Mouse (Mus musculus): Measurements from ENCODE around the gene Chchd6. TPM values are rescaled to one million over a fixed set of nuclear protein-coding genes. Genes with fewer than 3 reads are reported as not detected.

The Chchd6 gene
- total RNA-seq, 2 experiments from 2014 or later: 29.2 to 34.1 TPM

DNA sequence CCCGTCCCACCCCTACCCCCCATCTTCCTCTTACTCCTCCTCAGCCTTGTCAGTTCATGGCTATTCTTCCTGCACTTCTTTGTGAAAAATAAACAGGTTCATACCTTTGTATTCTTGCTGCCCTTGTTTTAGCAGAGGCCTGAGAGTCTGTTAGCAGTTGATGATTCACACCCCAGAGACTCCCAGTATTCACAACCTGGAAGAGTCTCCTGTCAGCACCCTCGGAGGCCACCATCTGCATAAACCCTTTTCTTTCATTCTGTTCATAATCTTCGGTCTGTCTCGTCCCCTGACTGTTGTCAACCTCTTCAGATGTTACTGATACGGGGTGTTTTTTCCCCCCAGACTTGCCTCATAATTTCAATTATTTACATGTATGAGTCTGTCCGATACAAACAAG is 143.1 kb downstream of the Chchd6 start:
- no peak for DNase-seq

GRCm38 (mm10) chr6:89448736-89449135 is 146.7 kb downstream of the Chchd6 start:
- no peak for DNase-seq

- DNase-seq: no peak
These were observed 154.8 kb downstream of the Chchd6 start for GRCm38 (mm10) chr6:89440671-89441070.

- no peak for DNase-seq
These were observed 163.5 kb downstream of the Chchd6 start for GRCm38 (mm10) chr6:89431920-89432482.

DNA sequence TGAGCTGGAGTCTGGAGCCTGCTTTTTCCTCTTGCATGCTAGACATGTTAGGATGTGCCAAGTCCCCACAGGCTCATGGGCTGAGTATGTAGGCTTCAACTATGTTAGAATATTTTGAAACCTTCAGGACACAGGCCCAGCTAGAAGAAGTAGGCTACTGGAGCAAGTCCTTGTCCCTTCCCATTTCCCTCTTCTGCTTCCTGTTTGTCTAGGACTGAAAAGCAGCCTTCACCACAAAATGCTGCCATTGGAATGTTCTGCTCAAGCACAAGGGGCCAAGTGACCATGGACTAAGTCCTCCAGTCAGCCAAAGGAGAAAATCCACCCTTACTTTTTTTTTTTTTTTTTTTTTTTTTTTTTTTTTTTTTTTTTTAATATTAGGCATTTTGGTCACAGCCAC is 164.7 kb downstream of the Chchd6 start:
- no peak for DNase-seq

GRCm38 (mm10) chr6:89428661-89429375 is 166.6 kb downstream of the Chchd6 start:
- no peak for DNase-seq

DNA sequence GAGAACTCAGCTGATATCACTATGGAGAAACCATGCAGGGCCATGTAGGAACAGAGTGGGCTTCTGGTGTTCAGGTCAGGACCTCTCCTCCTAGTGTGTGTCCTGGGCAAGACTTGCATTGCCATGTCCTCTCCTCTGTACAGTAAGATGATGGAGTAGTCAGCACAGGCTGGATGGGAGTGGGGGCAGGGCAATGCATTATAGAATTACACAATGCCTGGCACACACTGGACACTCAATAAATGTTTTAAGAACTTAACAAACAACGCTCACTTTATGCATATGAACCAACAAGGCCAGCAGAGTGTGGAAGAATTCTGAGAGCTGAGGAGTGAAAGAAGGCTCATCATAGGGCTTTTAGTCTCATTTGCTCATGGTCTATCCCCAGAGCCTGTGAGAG is 171.0 kb downstream of the Chchd6 start:
- no peak for DNase-seq

GRCm38 (mm10) chr6:89422621-89423020 is 172.8 kb downstream of the Chchd6 start:
- DNase-seq: no peak

- DNase-seq: no peak
These were observed 173.5 kb downstream of the Chchd6 start for GRCm38 (mm10) chr6:89421922-89422321.

DNA sequence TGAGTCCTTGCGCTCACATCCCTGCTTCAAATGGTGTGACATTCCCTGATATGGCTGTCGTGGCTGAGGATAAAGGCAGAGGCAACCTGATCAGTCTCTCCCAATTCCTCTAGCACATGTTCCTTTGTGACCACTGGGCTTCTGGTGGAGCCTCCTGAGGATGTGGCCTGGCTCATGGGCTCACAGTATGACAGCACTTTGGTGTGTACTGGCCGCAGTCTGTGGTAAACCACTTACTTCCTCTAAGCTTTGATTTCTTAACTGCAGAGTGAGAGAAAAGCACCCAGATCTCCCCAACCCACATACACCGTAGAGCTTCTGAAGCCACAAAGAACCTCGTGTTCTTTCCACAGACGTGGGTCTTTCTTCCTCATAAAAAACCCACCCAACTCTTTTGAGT is 173.9 kb downstream of the Chchd6 start:
- no peak for DNase-seq

DNA sequence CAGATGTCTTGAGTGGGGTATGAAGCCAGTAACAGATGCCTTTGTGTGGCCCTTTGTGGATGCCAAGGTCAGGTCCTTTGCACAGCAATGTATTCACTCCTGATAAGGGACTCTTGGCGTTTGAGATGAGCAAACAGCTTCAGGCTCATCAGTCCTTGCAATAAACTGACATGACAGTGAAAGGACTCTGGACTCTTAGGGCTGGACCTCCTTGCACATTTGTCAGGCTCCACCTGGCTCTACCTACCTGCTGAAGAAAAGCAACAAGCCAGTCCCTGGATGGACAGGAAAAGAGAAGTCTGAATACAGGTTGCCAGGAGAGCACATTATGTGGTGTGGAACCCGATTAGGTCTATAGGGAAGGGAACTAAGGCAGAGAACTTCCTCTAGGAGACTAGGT is 174.7 kb downstream of the Chchd6 start:
- no peak for DNase-seq

DNA sequence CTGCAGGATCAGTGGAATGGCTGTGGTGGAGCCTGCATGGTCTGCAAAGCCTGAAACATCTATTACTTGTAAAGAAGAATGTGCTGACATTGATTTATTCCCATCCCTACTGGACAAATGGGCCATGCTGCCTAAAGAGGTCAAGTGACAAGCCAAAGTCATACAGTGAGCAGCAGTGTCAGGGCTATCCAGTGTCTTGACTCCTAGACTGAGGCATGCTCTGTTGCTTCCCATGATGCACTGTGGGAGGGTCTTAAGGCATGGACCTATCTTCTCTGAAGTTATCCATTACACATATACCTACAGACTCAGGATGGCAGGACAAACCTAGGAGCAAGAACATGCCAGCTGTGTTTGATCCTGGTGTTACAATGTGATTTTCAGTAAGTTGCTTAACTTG is 175.3 kb downstream of the Chchd6 start:
- DNase-seq: no peak

GRCm38 (mm10) chr6:89419066-89419815 is 176.2 kb downstream of the Chchd6 start:
- no peak for DNase-seq

DNA sequence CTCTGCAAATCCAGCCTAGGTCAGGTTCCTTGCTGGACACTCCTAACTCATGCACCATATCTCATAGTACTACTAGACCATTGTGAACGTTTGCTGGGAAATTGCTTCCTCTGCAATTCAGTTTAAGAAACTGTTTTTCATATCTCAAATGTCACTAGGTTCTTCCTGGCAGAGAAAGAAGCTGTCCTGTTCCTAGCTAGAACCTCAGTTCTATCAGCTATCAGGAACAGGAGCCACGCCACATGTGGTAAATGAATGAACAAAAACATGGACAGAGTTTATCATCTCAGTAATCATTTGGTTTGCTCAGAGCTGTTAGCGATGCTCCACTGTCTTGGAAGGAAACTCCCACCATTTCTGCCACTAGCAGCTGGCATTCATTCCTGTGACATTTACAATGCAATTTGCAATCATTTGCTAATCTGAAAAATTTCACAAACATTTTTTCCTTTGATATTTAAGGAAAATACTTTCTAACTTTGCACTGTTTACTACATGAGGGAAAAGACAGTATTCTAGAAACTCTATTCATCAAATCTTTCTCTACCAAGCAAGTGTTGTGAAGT is 179.3 kb downstream of the Chchd6 start:
- DNase-seq: no peak

- DNase-seq: no peak
These were observed 180.4 kb downstream of the Chchd6 start for GRCm38 (mm10) chr6:89415091-89415490.

DNA sequence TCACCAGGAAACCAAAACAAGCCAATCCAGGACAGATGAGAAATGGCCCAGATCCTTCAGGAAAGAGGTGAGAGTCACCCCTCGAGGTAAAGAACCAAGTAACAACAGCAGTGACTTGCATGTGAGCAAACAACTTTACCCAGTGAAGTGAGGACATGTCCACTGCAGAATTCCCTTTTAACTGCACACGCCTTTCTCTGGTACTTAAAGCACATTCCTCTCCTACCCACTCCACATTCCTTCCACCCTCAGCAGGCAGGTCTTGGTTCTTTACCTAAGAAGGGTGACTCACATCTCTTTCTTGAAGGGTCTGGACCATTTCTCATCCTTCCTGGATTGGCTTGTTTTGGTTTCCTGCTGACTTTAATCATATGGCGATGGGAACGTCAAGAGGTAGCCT is 181.3 kb downstream of the Chchd6 start:
- no peak for DNase-seq

DNA sequence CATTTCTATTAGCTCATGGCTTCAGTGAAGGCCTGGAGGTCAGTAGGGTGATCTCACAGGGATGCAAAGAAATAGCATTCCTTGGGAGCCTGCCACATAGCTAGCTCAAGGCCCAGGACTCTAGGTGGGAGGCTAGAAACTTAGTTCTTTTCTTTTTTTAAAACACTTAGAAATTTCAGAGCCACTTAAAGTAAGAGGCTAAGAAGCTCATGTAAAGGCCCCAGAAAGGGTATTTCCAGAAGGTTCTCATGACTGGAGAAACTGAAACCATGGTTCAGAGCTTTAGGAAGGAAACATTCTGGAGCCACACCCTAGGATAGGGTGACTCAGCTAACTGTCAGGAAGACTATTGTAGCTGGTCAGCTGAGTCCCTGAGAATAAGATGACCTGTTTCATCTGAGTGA is 182.0 kb downstream of the Chchd6 start:
- DNase-seq: no peak

DNA sequence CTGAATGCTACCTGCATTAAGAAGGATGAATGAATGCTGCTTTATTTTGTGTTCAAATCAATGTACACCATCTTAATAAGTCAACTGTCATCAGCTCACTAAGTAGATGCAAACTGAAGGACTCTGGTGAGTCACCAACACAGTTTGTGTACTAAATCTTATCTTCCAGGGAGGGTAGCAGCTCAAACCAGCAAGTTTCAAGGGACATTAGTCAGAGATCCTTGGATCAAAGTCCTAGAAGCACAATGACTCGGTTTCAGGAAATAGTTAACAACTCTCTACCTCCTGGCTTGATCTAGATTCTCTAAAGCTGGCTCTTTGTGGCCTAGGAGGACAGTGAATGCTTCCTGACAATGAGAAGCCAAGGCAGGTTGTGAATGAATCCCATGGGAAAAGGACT is 182.9 kb downstream of the Chchd6 start:
- DNase-seq: no peak

DNA sequence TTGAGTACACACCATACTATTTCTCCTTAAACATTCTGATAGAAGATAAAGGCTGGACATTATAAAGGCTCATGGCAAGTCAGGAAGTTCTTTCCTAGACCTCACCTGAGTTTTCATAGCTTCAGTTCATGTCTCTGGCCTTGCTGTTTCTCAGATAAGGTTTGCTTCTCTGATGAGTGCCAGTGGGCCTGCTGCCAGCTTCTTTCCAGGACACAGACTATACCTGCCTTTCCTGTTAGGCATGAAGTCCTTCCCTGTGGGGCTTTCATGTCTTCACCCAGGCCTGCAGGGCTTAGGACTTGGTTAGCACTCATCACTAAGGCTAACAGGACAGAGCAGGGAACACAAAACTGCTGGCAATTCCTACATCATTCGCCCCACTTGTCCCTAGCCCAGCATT is 186.4 kb downstream of the Chchd6 start:
- no peak for DNase-seq

- DNase-seq: peak; percentile 49
These were observed 187.2 kb downstream of the Chchd6 start for GRCm38 (mm10) chr6:89408259-89408658.

DNA sequence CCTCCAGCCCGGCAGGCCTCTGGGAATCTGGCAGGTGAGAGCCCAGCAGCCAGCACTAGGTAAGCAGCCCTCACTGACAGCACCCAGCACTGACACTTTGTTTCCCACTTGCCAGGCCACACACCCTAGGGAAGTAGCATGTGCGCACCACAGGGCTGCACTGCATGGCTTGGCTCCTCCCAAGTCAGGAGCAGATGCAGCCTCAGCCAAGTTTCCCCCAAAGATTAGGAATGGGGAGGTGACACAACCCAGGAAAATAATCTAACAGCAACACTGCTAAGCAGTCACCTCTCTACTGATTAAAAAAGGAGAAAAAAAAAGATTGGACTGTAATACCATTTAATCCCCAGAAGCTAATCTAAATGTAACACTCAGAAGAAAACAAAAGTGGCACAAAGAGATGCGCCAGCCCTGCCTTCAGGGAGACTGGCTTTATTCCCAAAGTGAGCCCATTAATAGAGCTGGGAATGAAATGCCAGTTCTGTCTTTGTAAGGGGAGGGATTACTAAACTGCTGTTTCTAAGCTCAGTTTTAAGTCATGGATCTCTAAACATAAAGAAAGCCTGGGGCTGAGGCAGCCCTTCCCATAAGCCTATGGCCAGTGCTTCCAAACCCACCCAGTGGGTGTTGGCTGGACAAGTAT is 188.1 kb downstream of the Chchd6 start:
- DNase-seq: no peak

DNA sequence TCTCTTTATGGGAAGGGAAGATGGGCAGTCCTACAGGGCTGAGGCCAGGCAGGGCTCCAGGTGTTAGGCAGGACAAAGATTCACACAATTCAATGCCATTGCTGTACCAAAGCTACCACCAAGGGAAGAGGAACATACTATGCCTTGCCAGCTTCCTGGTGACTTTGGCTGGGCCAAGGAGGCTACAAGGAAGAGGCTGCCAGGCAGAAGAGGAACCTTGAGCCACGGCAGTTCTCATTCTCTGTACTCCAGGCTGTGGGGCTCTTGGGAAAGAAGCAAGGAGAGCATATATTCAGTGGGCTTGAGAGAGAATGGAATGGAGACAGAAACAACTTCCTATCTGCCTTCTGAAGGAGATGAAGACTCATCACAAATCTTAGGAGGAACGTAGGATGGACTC is 190.5 kb downstream of the Chchd6 start:
- DNase-seq: no peak

Data from adrenal gland, postnatal 10 days (tissue).